Mouse (Mus musculus): ENCODE data around the gene 4933412E24Rik. TPM values are rescaled to one million over a fixed set of nuclear protein-coding genes. Genes with fewer than 3 reads are reported as not detected.

4933412E24Rik gene
- not detected in 2 replicates for polyA plus RNA-seq (2012; rRNA removed)

GRCm38 (mm10) chr15:60016513-60016912 lies at the start of gene 4933412E24Rik:
Gene 4933412E24Rik, minus strand, starts transcription at chr15:60016613.
- 83% methylated on average over 7 of the region's 7 CpGs for WGBS
- no peak for DNase-seq (ENCODE audit: low read depth, low spot score)

GRCm38 (mm10) chr15:60030728-60031127 lies 14.3 kb upstream of the 4933412E24Rik start:
- WGBS: 62% methylated on average over 3 of the region's 3 CpGs
- no peak for DNase-seq (ENCODE audit: low read depth, low spot score)

DNA sequence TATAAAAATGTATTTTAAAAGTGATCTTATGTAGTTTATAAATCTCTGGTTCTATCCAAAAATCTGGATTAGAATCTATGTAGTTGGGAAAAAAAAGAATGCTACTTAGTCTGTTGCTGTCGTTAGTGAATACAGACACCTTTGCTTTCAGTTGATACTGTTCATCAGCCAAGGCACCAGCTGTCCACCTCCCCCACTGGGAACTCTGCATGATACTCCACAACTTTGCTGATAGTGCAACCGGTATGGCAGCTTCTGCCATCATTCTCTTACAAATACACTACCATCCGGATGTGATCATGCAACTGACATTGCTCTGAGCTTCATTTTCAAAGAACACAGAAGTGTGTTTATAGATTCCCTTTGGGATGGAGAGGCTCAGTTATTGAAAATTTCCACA lies 4.8 kb upstream of the 4933412E24Rik start:
- 41% methylated on average over 3 of the region's 3 CpGs for WGBS

DNA sequence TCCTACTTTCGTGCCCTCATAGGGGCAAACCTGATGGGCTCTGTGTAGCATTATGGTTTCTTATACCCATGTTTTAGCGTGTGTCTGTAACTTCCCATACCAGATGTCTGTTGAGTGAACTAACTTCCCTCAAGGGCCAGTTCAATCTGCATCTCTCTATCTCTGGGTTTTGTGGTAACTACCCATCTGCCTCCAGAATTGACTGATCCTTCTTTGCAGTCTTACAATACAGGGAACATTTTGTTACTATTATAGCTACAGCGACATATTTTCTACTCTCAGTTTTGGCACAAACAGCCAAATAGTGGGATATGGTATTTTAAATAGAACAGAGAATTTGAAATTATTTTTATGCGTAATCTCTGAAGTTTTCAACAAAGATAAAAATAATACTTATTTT lies 6.2 kb downstream of the 4933412E24Rik start:
- 89% methylated on average over 4 of the region's 4 CpGs for WGBS
- no peak for DNase-seq (ENCODE audit: low read depth, low spot score)

More for the DNA sequence above, 4.8 kb upstream of the 4933412E24Rik start:
- DNase-seq (ENCODE audit: low read depth, low spot score): no peak

GRCm38 (mm10) chr15:60009610-60010009 lies 6.8 kb downstream of the 4933412E24Rik start:
- 90% methylated on average over 3 of the region's 3 CpGs for WGBS
- no peak for DNase-seq (ENCODE audit: low read depth, low spot score)

GRCm38 (mm10) chr15:59983777-59984176 lies 32.6 kb downstream of the 4933412E24Rik start:
- 63% methylated on average over 4 of the region's 4 CpGs for WGBS
- DNase-seq (ENCODE audit: low read depth, low spot score): no peak

DNA sequence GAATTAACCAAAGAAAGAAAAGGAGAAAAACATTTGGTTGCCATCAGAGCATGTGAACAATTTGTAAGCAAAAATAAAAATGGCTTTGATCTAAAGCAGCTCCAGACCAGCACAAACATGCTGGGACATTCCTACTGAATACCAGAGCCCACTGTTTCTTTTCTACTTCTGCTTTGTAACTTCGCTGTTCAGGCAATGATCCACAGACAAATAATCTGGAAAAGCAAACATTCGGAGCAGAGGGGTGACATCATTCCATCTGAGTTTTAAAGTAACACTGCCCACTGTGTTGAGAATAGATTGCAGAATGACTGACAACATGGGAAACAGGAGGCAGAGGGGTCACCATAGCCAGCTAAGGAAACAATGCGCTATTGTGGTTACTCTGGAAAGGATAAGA lies 41.1 kb downstream of the 4933412E24Rik start:
- 32% methylated on average over 3 of the region's 3 CpGs for WGBS
- DNase-seq (ENCODE audit: low read depth, low spot score): no peak

GRCm38 (mm10) chr15:59974584-59974983 lies 41.8 kb downstream of the 4933412E24Rik start:
- no peak for DNase-seq (ENCODE audit: low read depth, low spot score)
- WGBS: 47% methylated on average over 5 of the region's 5 CpGs

DNA sequence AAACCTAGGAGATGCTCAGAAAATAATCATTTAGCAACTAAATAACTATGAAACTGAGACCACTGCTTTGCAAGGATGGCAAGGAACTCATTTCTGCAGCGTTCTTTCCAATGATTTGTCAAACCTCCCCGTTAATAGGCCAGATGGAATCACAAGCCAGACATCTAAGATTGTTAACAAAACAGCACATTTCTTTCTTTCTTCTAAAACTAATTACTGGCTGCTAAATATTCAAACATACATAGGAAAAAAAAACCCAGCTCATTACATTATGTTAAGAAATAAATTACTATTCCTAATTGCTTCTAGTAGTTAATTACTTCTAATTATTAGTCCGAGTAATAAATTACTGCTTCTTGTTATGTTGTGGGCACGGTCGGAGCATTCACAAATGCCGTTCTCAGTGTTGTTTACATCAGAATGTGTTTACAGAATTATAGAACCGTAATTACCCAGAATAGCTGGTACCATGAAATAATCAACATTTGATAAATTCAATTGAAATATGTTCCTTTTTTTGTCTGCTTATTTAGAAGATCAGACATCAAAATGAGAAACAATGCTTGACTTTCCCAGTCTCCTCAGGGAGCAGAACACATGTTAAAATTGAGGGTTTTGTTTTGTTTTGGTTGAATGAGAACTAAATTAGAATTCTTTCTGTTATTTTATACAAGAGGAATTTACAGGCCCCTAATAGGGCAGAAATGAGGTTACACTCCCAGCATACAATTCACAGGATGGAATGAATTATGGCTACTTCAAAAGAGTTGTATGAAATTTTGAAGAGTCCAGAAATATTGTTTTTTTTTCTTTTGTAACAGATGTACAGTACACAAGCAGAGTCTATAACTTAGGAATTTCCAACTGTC lies 42.5 kb downstream of the 4933412E24Rik start:
- DNase-seq (ENCODE audit: low read depth, low spot score): no peak
- 78% methylated on average over 7 of the region's 7 CpGs for WGBS

Data from large intestine, adult 2 months (tissue).